Mouse (Mus musculus) yolk sac, embryonic 10.5 days (tissue): Measurements from ENCODE around the gene Tob2.

Experiments used
- DNase-seq: peaks from one replicate; pipeline ENCODE4 v3.0.0-alpha.2; 2017; ENCODE audit warnings: low spot score

Gene Tob2

DNA sequence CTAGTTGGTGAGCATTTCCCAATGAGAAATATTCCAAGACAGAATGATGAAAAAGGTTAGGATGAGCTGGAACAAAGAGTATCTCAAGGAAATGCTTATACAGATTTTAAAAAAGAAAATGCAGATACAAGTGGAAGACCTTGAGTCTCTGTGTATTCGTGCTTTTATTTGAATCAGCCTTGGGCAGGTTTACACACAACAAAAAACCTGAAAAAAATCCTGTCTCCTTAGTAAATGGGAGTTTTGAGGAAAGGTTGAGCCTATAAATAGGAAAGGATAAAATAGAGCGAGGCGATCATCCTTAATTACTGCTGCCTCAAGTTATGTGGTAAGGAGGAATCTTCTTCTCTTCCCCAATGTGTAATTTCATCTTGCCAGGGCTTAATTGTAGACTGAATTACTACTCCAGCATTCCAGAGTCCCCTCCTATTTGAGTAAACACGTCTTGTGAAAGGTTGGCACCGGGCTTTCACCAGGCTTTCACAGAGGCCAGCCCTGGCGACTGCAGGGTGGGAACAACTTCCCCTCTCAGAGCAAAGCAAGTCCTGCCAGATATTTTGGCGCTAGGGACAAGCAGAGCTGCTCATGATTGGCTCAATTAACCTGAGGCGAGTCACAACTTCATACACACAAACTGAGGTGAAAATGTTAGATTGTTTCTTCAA is 2.0 kb upstream of the Tob2 start:
- no peak for DNase-seq

DNA sequence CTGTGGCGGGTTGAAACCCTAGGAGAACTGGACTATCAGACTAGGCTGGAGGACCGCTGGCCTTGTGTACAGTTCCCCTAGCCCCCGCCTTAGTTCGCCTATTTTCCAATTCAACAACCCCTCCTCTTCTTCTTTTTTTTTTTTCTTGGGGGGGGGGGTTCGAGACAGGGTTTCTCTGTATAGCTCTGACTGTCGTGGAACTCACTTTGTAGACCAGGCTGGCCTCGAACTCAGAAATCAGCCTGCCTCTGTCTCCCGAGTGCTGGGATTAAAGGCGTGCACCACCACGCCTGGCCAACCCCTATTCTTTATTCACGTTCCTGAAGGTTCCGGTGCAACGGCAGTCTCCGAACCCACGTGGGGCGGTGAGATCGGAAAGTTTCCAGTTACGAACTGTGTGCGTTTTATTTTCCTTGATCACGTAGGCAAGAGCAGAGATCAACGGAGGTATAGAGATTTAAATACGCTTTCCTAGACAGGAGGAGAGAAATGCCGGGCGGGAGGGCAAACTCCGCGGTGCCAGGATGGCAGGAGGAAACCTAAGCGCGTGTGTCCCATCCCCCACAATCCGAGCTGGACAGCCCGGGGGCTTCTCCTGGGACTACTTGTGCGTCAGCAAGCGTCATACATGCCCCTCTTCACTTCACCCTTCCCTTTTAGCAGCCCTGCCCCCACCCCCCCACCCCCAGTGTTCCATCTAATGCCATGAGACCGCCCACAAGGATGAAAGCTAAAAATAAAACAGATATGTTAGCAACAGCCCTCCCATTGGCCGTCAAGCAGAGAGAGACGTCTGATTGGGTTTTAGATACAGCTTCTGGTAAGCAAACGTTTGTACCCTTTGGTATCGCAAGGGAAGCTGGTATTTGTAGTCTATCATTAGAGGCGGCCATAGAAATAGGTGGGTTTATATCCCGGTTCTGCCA is 997 bp upstream of the Tob2 start:
- peak; percentile 96 for DNase-seq

DNA sequence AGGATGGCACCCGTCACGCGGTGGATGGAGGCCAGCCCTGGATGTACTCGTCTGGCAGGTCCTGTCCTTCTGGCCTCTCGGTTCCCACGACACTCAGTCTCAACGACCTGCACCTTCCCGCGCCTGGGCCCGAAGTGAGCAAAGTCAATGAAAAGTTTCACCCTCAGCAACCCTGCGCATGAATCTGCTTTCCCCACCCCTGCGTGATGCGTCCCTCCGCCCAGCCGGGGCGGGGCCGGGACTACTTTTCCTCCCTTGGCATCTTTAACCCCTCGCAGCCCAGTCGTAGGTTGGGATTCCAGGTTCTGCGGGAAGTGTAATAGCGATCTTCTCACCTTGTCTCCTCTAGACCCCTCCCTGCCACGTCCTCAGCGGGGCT is 469 bp downstream of the Tob2 start:
- peak; percentile 95 for DNase-seq

DNA sequence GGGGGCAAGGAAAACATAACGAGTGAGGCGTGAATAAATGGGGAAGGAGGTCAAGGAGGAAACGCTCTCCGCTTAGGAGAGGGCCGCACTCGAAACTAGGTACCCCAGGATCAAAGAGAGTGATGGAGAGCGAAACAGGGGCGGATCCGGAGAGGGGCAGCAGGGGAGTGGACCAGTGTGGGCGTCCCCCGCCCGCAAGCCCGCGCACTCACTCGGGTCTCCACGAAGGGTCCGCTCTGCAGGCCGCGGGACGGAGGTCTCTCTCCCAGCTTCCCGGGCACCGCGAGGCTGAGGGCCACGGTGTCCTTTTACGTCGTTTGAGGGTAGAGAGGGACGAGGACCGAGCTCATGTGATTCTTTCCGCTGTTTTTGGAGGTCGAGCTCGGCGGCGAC is 876 bp downstream of the Tob2 start:
- no peak for DNase-seq

DNA sequence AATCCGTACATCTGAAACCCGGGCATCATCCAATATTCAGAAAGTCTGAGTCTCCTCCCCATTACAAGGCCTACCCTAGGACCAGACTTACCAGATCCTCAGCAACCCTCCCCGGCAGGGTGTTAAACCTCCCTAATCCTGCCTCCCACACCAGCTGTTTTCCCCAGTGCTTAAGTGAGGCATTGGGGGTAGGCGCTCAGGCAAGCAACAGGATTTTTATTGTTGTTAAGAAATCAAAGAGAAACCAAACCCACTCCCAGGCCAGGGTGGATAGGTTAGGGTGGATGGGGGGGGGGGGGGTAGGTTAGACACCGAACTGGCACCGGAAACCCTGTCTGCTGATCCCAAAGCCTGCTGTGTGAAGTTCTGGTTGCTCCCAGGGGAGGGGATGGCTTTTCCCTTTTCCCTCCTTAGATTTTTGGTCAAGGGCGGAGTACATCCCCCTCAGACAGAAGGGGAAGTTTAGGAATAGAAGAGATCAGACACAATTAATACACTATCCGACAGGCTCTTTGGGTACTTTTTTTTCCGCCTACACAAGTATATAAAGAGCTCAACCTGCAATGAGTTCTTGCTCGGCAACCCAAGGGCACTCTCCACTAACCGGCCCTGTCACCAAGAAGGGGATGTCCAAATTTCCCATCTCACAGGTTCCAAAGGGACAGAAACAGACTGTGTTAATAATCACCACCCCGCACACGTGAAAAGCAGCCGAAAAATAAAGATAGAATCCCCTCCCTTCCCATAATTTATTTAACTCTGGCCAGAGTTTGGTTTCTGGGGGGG is 1.5 kb downstream of the Tob2 start:
- DNase-seq = no peak

DNA sequence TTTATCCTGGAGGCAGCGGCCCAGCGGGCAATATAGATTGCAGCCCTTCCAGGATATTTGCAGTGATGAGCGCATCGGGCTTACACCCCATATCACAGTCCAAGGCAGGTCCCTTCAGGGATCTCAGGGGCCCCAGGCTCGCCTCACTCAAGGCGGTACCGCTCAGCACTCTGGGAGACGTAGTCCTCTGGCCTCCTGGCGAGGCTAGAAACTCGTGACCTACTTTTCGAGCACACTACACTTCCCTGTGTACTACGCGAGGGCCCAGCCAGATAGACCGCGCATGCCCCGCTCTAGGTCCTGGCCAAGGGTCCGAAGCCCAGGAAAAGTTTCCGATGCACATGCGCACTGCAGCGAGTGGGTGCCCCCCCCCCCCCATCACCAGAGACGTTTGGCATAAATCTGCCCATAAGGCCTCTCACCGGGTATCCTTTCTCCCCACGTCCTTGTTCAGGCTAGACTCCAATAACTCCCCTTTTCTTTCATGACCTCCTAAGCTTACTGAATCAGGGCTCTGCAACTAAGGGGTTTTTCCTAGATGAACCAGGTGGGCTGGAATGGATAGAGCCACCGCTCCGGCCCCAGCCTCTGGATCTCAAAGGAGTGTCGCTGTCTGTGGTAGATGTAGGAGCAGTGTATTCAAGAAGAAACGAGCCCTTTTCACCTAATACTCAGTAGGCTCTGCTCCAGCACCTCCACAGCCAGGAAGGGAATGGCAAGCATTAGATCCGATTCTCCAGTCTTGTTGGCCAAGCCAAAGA is 2.4 kb downstream of the Tob2 start:
- DNase-seq = peak; percentile 92

DNA sequence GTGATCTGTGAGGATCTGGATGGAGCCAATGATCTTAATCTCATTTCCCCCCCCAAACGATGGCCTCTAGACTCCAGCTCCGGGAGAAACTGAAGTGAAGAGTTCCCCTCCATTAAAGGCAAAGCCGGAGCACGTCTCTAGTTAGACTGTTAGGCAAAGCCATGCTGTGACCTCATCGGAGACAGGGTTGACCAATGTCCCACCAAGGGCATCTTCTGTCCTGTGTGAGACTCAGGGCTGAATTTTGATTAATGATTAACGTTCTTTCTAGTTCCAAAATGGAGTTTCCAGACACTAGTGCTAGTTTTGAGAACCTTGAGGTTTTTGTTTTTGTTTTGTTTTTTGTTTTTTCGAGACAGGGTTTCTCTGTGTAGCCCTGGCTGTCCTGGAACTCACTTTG is 5.5 kb downstream of the Tob2 start:
- no peak for DNase-seq

DNA sequence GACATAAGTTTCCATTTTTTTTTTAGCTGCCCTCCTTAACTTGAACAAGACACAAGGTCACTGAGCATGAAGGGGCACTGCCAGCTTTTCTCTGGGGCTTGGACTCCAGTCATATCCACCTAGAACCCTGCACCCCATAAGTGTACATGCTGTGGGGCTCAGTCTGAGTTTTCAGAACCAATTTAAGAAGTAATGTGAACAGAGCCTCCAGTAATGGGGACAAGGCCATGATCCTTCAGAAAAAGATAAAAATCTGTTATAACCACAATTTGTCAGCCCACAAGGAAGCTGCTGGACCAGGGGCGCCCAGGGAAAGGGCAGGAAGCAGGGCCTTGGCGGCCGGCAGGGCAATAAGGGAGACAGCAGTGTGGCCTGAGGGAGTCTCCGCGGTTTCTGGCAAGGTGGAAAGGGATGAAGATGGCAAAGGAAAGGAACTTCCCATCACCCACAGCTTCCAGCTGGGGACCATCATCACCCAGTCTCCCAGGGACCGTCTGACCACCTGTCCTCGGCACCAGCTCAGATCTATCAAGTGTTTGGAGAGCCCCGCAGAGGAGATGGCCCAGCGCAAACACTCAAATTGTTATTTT is 6.1 kb downstream of the Tob2 start:
- no peak for DNase-seq

DNA sequence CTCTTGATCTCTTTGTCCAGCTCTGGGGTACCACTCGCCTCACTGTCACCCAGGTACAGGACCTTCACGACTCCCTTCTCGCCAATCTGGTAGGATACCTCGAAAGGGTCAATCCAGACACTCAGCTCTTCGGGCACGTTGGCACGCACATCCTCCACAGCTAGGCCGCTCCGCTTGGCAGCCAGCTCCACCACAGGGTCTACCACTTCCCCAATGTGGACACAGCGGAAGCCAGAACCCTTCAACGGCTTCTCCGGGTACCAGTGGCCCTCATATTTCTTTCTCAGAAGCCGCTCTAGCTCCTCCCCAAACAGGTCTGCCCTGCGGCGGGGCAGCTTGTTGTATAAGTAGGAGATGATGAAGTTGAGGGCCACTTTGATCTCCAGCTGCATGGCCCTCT is 7.2 kb downstream of the Tob2 start:
- DNase-seq = no peak

DNA sequence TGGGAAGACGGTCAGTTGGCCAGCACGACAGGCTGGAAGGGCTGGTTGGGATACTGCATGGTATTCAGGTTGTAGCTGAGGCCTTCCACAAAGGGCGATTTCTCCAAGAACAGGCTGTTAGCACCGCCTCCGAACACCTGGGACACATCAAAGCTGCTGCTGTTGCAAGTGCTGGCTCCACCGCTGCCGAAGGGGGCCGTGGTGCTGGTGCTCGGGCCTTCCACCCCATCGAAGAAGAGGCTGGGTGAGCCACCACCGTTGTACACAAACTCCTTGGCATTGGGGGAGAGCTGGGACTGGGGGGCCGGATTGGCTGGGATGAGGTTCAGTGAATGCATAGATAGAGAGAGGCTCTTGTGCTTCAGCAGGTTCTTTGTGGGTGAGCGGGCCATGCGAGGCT is 7.9 kb downstream of the Tob2 start:
- no peak for DNase-seq

DNA sequence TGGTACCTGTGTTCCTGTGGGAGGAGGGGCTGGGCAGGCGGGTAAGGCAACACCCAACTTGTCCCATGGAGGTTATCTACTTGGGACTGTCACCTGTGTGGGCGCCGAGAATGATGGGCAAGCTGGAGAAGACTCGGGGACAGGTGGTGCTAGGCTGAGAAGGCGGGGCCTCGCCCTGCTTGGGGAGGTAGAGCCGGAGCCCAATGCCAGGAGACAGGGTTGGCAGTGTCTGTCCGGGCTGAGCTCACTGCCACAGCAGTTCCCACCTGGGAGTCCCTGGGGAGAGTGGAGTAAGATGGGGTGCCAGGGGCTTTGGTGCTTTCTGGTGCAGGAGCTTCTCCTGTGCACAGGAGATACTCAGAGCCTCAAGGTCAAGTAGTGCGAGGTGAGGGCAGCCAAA is 9.5 kb downstream of the Tob2 start:
- DNase-seq = no peak

DNA sequence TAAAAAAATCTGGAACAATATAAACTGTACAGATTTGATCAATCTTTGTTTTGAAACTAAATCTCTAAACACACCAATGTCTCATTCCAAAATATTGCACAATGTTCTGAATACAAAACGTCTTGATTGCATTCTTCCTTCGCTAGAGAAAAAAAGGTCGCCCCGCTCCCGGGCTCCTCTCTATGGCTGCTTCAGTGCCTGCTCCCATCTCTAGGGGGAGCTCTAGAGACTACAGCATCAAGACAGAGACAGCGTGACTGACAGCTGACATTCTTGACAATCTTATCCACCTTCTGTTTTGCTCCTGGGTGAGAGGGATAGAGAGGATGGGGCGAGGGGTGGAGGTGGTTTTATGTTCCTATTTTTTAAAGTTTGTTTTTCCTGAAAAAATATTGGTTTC is 10.3 kb downstream of the Tob2 start:
- no peak for DNase-seq

DNA sequence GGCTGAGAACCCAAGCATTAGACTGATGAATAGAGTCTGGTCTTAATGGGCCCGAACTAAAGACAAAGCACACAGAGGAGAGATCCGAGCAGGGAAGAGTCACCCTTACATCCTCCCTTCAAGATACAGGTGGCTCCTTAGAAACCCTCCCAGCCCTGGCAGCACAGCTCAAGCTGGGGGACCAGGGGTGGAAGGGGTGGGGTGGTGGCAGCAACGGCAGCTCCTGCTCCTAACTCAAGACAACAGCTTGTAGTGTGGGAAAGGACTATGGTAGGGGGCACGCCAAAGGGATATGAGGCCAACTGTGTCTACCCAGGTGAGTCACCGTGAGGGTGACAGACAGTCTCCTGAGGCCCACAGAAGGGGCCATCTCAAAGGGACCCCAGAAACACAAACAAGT is 10.7 kb downstream of the Tob2 start:
- DNase-seq = no peak

DNA sequence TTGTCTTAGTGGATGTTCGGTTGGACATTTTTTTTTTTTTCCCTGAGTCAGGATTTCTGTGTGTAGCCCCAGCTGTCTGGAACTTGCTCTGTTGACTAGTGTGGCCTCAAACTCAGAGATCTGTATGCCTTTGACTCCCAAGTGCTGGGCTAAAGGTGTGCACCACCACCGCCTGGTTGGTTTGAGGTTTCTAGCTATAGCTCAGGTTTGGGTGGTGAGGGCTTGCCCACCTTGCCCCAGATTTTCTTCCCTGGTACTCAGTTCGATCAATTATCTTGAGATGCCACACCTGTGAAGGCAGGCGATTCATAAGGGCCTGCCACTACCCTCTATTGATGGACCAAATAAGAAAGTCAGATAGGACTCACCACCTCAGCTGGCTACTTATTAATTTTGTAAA is 11.4 kb downstream of the Tob2 start:
- no peak for DNase-seq

DNA sequence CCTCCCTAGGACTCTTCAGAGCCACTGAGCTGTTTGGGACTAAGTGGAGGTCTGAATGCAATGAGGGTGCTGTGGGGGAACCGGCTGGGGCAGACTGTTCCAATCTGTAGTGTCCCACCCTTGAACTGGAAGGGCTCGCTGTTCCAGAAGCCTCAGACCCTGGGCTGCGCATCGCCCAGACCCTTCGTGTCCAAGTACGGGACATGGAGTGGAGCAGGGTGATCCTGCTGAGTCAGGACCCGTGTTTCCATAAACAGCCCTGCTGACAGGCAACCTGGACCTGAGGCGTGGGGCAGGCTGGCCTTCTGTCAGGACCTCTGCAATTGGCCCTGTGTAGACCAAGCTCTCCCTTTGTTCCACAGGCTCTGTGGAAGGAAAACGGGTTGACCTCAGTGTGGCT is 11.8 kb downstream of the Tob2 start:
- DNase-seq = no peak

DNA sequence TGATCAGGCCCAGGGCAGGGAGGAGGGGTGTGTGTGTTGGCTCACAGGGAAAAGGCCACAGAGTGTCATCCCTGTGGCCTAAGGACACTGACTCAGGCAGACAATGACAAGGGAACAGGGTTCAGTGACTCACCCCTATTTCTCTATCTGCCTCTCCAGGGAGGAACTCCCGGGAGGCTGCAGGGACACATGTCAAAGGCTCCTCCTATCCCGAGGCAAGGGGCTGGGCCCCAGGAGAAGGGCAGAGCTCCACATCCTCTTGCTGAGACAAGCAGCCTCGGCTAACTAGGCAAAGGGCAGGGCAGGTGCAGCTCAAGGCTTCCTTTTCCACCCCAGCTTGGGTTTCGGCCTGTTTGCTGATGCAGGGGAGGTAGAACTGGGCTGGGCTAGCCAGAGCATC is 12.9 kb downstream of the Tob2 start:
- peak; percentile 75 for DNase-seq

DNA sequence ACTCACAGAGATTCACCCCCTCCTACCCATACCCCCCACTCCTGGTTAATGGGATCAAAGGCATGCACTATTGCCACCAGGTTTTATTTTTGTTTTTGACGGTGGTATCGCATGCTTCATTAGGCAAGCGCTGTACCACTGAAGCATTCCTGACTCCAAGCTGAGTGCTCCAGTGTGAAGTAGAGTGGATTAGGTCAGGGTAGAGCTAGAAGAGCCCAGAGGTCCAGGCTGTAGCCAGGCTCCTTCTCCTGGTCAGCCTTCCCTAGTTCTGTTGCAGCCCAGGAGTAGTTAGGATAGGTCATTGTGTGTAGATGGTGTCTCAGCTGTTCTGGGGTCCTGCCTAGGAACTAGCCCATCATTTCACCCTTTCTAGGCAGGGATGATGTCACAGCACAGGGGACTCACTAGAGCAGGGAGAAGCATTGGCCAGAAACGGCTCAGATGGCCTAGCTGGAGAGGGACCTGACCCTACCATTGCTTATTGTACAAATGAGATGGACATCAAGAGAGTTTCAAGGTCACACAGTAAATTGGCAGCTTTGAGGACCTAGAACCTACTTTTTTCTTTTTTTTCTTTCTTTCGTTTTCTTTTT is 13.5 kb downstream of the Tob2 start:
- no peak for DNase-seq

DNA sequence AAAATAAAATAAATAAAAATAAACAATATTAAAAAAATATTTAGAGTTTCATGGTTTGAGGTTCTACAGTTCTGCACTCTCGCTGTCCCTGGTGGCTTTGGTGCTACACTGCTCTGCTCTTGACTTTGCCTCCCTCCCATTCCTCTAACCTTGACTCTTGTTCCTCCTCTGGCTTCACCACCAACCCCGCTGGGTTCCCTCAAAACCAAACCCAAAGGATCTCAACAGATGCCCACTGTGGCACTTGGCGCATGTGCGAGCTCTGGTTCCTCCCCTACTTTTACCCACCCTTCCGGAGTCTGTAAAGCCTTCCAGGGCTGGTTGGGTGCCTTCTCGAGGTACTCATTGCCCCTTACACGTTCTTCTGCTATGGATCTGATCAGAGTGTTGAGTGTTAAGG is 16.3 kb downstream of the Tob2 start:
- DNase-seq = no peak

DNA sequence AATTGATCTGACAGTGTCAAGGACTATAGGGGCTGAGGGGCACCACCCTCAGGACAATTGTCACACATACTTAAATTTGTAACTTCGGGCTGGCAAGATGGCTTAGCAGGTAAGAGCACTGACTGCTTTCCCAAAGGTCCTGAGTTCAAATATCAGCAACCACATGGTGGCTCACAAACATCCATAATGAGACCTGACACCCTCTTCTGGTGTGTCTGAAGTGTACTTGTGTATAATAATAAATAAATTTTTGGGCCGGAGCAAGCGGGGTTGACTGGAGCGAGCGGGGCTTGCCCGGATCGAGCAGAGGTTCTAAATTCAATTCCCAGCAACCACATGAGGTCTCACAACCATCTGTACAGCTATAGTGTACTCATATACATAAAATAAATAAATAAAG is 18.3 kb downstream of the Tob2 start:
- no peak for DNase-seq

DNA sequence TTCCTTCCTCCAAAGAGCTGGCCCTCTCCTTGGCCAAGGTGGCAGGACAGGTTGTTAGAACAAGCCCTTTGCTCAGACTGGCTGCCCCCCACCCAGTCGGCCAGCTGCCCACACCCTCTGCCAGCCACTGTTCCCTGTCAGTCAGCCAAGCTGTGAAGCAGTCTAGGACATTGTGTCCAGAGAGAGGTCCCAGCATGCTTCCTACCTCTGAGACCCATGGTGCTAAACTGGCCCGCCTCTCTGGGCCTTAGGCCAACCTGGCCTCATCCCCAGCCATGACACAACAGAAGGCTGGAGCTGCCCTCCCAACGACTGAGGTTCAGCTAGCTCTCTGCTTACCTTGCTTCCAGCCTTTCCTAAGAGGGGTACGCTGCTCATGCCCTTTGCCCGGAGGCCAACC is 19.0 kb downstream of the Tob2 start:
- DNase-seq = no peak

DNA sequence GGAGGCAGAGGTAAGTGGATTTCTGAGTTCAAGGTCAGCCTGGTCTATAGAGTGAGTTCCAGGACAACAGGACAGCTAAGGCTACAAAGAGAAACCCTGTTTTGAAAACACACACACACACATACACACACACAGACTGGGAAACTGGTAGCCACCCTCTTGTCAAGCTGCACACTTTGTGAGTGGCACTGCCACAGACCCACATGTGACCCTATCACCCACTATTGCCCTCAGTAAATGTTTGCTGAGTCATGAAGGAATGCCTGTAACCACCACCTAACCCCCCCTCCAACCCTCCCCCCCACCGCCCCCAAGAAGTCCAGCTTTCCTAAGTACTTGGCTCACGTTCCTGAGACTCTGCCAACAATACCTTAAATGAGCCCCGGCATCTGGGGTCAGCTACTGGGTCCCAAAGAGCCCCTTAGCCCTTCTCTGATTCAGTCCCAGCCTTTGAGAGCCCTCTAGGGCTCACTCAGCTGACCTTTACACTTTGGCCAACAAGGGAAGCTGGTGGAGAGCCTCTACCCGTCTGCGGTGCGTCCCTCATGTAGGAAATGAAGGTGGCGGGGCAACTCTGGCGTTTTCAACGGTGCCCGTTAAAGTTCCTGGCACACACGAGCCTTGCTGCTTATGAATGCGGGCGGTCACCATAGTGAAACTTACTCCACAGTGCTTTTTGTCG is 19.9 kb downstream of the Tob2 start:
- no peak for DNase-seq
